22 mouse cellular contexts compared by ENCODE assay signal in genomic region chr4:155070921-155071320, GRCm38 (mm10). TPM values are rescaled to one million over a fixed set of nuclear protein-coding genes. Genes with fewer than 3 reads are reported as not detected.
DNase-seq lines count a peak whose midpoint lies in the region; ATAC-seq and TF ChIP-seq lines count a peak whose summit lies in the region.
"Had no signal": no experiment of that assay in that cellular context is flagged by ENCODE, and none has a peak within 500 bp of the region (broad histone marks: within the 10 kb centered on the region; RNA-seq: fewer than 3 reads in every experiment).

No protein-coding gene starts in this region.

- ATAC-seq in neural tube, embryonic 15.5 days (ENCODE audit: low FRiP score): no peak
- ATAC-seq: activated CD4-positive, CD25-positive, alpha-beta regulatory T cell, adult 4 months; CD4-positive, CD25-positive, alpha-beta regulatory T cell, adult 4 months; forebrain, embryonic 14.5 days had no signal

- H3K36me3 ChIP-seq in heart, embryonic 10.5 days: peaks cover 78% of the 10 kb centered on the region
- H3K36me3 ChIP-seq in neural tube, embryonic 15.5 days: peaks cover 76% of the 10 kb centered on the region

- H3K4me2 ChIP-seq in neural tube, embryonic 15.5 days: no peak overlapping the region
- H3K4me2 ChIP-seq: embryonic facial prominence, embryonic 12.5 days; midbrain, embryonic 12.5 days; neural tube, embryonic 13.5 days; stomach, embryonic 15.5 days had no signal

- no peak overlapping the region for H3K4me3 ChIP-seq in cerebellum, adult 2 months (replicated peaks; ENCODE audit: insufficient read depth, low read depth, low read length)
- H3K4me3 ChIP-seq in heart, embryonic 10.5 days: no peak overlapping the region
- H3K4me3 ChIP-seq in neural tube, embryonic 15.5 days (replicated peaks): no peak overlapping the region
- H3K4me3 ChIP-seq: embryonic facial prominence, embryonic 12.5 days; midbrain, embryonic 12.5 days; neural tube, embryonic 13.5 days; stomach, embryonic 15.5 days had no signal

- H3K9me3 ChIP-seq in heart, embryonic 10.5 days: no peaks in the 10 kb centered on the region
- H3K9me3 ChIP-seq in neural tube, embryonic 15.5 days (replicated peaks): no peaks in the 10 kb centered on the region
- H3K9me3 ChIP-seq: embryonic facial prominence, embryonic 12.5 days; midbrain, embryonic 12.5 days; neural tube, embryonic 13.5 days; stomach, embryonic 15.5 days had no signal

- peak overlapping the region; percentile 25; the same call in 1 of the 2 replicates for H3K27ac ChIP-seq in cerebellum, adult 2 months (ENCODE audit: insufficient read depth, low read length)
- no peak overlapping the region for H3K27ac ChIP-seq in heart, embryonic 10.5 days
- peak overlapping the region; percentile 45; the same call in 1 of the 2 replicates for H3K27ac ChIP-seq in neural tube, embryonic 15.5 days (replicated peaks)
- H3K27ac ChIP-seq: embryonic facial prominence, embryonic 12.5 days; midbrain, embryonic 12.5 days; neural tube, embryonic 13.5 days; stomach, embryonic 15.5 days had no signal

- intact Hi-C loops in heart, postnatal 10 days (cut with DNase I): no loop called here

- TF ChIP-seq CTCF in cerebellum, adult 2 months (IDR thresholded peaks at IDR 0.05; ENCODE audit: borderline replicate concordance, insufficient read depth, low read depth, low read length): no peak

- no peak for TF ChIP-seq POLR2A in cerebellum, adult 2 months (IDR thresholded peaks at IDR 0.05; ENCODE audit: borderline replicate concordance, insufficient read depth, low read length)

- 27% methylated on average over 5 of the region's 5 CpGs for WGBS in cerebellum, adult 2 months
- WGBS in heart, embryonic 10.5 days: 93% methylated on average over 5 of the region's 5 CpGs
- 82% methylated on average over 5 of the region's 5 CpGs for WGBS in neural tube, embryonic 15.5 days

- DNase-seq in cerebellum, adult 2 months: peak in 1 of 2 experiments; percentile 44
- no peak for DNase-seq in cerebellum, adult 11 months
- DNase-seq in heart, postnatal 10 days: peak; percentile 28 to 48
- DNase-seq in heart, embryonic 10.5 days (ENCODE audit: low spot score): no peak
- no peak for DNase-seq in neural tube, embryonic 10.5 days (ENCODE audit: extremely low spot score, low spot score)
- DNase-seq in skeletal muscle tissue, adult 2 months (ENCODE audit: low read depth, low spot score): peak; percentile 67
- no peak for DNase-seq in lung, adult 18-20 months
- DNase-seq: adrenal gland, postnatal 14 days; lung, postnatal 10 days; thymus, adult 18-20 months; thymus, postnatal 4 days had no signal

- no peak overlapping the region for H3K9ac ChIP-seq in neural tube, embryonic 15.5 days (replicated peaks)
- H3K9ac ChIP-seq: embryonic facial prominence, embryonic 12.5 days; midbrain, embryonic 12.5 days; neural tube, embryonic 13.5 days; stomach, embryonic 15.5 days had no signal

- no peaks in the 10 kb centered on the region for H3K27me3 ChIP-seq in cerebellum, adult 2 months (ENCODE audit: control insufficient read depth, insufficient read depth, low read length)
- H3K27me3 ChIP-seq in heart, embryonic 10.5 days (ENCODE audit: insufficient read depth, poor library complexity, severe bottlenecking): no peaks in the 10 kb centered on the region
- no peaks in the 10 kb centered on the region for H3K27me3 ChIP-seq in neural tube, embryonic 15.5 days (replicated peaks)
- H3K27me3 ChIP-seq: embryonic facial prominence, embryonic 12.5 days; midbrain, embryonic 12.5 days; neural tube, embryonic 13.5 days; stomach, embryonic 15.5 days had no signal

- H3K4me1 ChIP-seq in cerebellum, adult 2 months (ENCODE audit: control insufficient read depth, insufficient read depth, low read length): peaks cover 44% of the 10 kb centered on the region
- H3K4me1 ChIP-seq in heart, embryonic 10.5 days: peaks cover 27% of the 10 kb centered on the region
- peaks cover 31% of the 10 kb centered on the region for H3K4me1 ChIP-seq in neural tube, embryonic 15.5 days

RNA-seq across cellular contexts. Expression of gene Pex10, which starts 4.1 kb away (rescaled TPM):
- polyA plus RNA-seq in cerebellum, adult 2 months (2012; rRNA removed): 32.0 and 38.1 TPM in 2 replicates
- 10 to 100 TPM; 18.4 to 23.7 TPM for total RNA-seq in heart, postnatal 10 days (2021)
- polyA plus RNA-seq in heart, embryonic 10.5 days (2016; fragmentation: Nextera tagmentation; extraction: Ambion mirVana): 17.3 and 19.4 TPM in 2 replicates
- 22.3 and 23.5 TPM in 2 replicates for polyA plus RNA-seq in neural tube, embryonic 15.5 days (2015; fragmentation: Nextera tagmentation; extraction: Ambion mirVana)

RNA-seq across cellular contexts. Expression of gene Plch2, which starts 14.3 kb away (rescaled TPM):
- polyA plus RNA-seq in cerebellum, adult 2 months (2012; rRNA removed): 149 and 180 TPM in 2 replicates
- not detected for total RNA-seq in heart, postnatal 10 days (2021)
- 0.41 and 0.57 TPM in 2 replicates for polyA plus RNA-seq in heart, embryonic 10.5 days (2016; fragmentation: Nextera tagmentation; extraction: Ambion mirVana)
- 16.0 and 18.7 TPM in 2 replicates for polyA plus RNA-seq in neural tube, embryonic 15.5 days (2015; fragmentation: Nextera tagmentation; extraction: Ambion mirVana)
- total RNA-seq: common myeloid progenitor, adult 5-6 weeks; hematopoietic stem cell, adult 5-6 weeks; megakaryocyte progenitor cell, adult 5-6 weeks had no signal
- polyA plus RNA-seq: activated CD4-positive, CD25-positive, alpha-beta regulatory T cell, adult 4 months; CD4-positive, CD25-positive, alpha-beta regulatory T cell, adult 4 months had no signal

RNA-seq across cellular contexts. Expression of gene Rer1, which starts 15.3 kb away (rescaled TPM):
- polyA plus RNA-seq in cerebellum, adult 2 months (2012; rRNA removed): 102 and 104 TPM in 2 replicates
- 10 to 100 TPM; 71.8 to 77.3 TPM for total RNA-seq in heart, postnatal 10 days (2021)
- polyA plus RNA-seq in heart, embryonic 10.5 days (2016; fragmentation: Nextera tagmentation; extraction: Ambion mirVana): 144 and 165 TPM in 2 replicates
- 130 and 139 TPM in 2 replicates for polyA plus RNA-seq in neural tube, embryonic 15.5 days (2015; fragmentation: Nextera tagmentation; extraction: Ambion mirVana)

RNA-seq across cellular contexts. Expression of gene Morn1, which starts 15.5 kb away (rescaled TPM):
- 15.6 and 18.7 TPM in 2 replicates for polyA plus RNA-seq in cerebellum, adult 2 months (2012; rRNA removed)
- 1 to 10 TPM; 2.8 to 3.8 TPM for total RNA-seq in heart, postnatal 10 days (2021)
- polyA plus RNA-seq in heart, embryonic 10.5 days (2016; fragmentation: Nextera tagmentation; extraction: Ambion mirVana): 3.6 and 4.6 TPM in 2 replicates
- polyA plus RNA-seq in neural tube, embryonic 15.5 days (2015; fragmentation: Nextera tagmentation; extraction: Ambion mirVana): 6.4 and 6.7 TPM in 2 replicates

Comparison
In these comparisons a context has a peak if more than half of its experiments do, and no peak if none do; other contexts are left out.
1. DNase-seq: peak in heart, postnatal 10 days (2 of 2) and skeletal muscle tissue, adult 2 months (single experiment); none in cerebellum, adult 11 months (single experiment), heart, embryonic 10.5 days (single experiment), neural tube, embryonic 10.5 days (single experiment) and lung, adult 18-20 months (0 of 2).
2. RNA of gene Plch2, which starts 14.3 kb away (polyA plus RNA-seq): 149 to 180 TPM in cerebellum, adult 2 months and 16.0 to 18.7 TPM in neural tube, embryonic 15.5 days; 0.41 to 0.57 TPM in heart, embryonic 10.5 days; every median in the first group is over 10 times any median in the second.